Mouse (Mus musculus): ENCODE results near the gene Morn1. TPM values are rescaled to one million over a fixed set of nuclear protein-coding genes. Genes with fewer than 3 reads are reported as not detected.
A peak's percentile ranks its signal among the peaks of the same experiment; 100 is the strongest.

Morn1 gene
- polyA plus RNA-seq, 1 experiment from 2014 or later = 5.4 TPM

DNA sequence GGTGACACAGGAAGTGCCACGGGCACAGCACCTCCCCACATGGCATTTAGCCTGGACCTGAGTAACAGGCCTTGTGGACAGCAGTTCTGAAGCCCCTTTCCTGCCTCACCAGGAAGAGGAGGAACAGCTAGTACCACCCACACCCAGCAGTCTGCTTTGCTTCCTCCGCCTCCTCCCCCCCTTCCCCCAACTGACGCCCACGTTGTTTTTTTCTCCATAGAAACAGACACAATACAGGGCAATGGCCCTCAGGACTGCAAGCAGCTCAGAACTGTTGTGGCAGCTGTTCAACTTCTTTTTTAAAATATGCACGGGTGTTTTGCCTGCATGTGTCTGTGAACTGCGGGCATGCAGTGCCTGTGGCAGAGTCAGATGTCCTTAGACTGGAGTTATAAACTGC lies 91.9 kb downstream of the Morn1 start:
- H3K9me3 ChIP-seq = no peaks in the 10 kb centered on the region
- H3K27ac ChIP-seq (replicated peaks) = peak overlapping the region; percentile 76
- H3K4me1 ChIP-seq = peaks cover 83% of the 10 kb centered on the region
- H3K36me3 ChIP-seq (replicated peaks) = peaks cover 5% of the 10 kb centered on the region; the same call in 1 of the 2 replicates
- H3K27me3 ChIP-seq (replicated peaks; ENCODE audit: low read depth, poor library complexity, severe bottlenecking) = no peaks in the 10 kb centered on the region
- peak; percentile 71 for DNase-seq (ENCODE audit: low spot score)
- H3K4me3 ChIP-seq = peak overlapping the region; percentile 35
- WGBS = 23% methylated on average over 6 of the region's 6 CpGs

DNA sequence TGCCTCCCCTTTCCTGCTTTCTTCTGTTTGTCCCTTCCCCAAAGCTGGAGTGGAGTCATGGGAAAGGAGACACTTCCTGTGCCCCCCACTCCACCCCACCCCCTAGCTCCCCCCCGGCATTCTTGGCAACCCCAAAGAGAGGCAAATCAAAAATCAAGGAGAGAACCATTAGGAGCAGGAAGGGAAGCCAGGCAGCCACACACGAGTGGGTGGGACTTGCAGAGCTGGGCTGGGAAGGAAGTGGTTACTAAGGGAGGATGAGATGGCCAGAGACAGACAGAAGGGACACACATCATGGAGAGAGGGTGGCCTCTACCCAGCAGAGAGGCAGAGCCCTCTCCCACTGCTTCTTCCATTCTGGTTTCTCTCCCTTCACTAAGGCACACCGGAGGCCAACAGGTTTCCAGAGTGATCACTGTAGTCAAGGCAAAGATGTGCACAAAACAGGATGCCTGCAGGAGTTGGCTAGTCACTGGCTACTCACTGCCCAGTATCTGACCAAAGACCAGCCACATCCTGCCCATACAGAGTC lies 92.7 kb downstream of the Morn1 start:
- peak overlapping the region; percentile 76 for H3K27ac ChIP-seq (replicated peaks)
- H3K4me1 ChIP-seq = peaks cover 82% of the 10 kb centered on the region
- 51% methylated on average over 3 of the region's 3 CpGs for WGBS
- H3K9me3 ChIP-seq = no peaks in the 10 kb centered on the region
- peaks cover 10% of the 10 kb centered on the region for H3K36me3 ChIP-seq (replicated peaks)
- DNase-seq (ENCODE audit: low spot score) = no peak
- H3K27me3 ChIP-seq (replicated peaks; ENCODE audit: low read depth, poor library complexity, severe bottlenecking) = no peaks in the 10 kb centered on the region
- H3K4me3 ChIP-seq = no peak overlapping the region

DNA sequence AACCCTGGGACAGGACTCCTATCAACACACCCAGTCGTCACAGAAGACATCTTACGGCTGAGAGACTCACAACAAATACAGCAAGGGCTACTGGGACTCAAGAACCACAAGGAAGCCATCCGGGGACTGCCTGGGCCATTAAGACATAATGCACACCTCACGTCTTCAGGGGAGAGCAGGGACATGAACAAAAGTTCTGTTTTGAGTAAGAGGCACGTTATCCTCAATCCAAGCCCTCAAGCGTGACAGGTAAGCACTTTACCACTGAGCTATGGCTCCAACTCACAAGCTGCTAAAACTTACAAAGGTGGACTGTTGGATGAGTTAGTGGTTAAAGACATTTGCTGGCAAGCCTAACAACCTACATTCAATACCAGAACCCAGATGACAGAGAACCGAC lies 96.8 kb downstream of the Morn1 start:
- H3K36me3 ChIP-seq (replicated peaks) = peaks cover 11% of the 10 kb centered on the region
- DNase-seq (ENCODE audit: low spot score) = no peak
- H3K4me3 ChIP-seq = no peak overlapping the region
- no peak overlapping the region for H3K27ac ChIP-seq (replicated peaks)
- no peaks in the 10 kb centered on the region for H3K27me3 ChIP-seq (replicated peaks; ENCODE audit: low read depth, poor library complexity, severe bottlenecking)
- peaks cover 82% of the 10 kb centered on the region for H3K4me1 ChIP-seq
- WGBS = 85% methylated on average over 7 of the region's 7 CpGs
- no peaks in the 10 kb centered on the region for H3K9me3 ChIP-seq

DNA sequence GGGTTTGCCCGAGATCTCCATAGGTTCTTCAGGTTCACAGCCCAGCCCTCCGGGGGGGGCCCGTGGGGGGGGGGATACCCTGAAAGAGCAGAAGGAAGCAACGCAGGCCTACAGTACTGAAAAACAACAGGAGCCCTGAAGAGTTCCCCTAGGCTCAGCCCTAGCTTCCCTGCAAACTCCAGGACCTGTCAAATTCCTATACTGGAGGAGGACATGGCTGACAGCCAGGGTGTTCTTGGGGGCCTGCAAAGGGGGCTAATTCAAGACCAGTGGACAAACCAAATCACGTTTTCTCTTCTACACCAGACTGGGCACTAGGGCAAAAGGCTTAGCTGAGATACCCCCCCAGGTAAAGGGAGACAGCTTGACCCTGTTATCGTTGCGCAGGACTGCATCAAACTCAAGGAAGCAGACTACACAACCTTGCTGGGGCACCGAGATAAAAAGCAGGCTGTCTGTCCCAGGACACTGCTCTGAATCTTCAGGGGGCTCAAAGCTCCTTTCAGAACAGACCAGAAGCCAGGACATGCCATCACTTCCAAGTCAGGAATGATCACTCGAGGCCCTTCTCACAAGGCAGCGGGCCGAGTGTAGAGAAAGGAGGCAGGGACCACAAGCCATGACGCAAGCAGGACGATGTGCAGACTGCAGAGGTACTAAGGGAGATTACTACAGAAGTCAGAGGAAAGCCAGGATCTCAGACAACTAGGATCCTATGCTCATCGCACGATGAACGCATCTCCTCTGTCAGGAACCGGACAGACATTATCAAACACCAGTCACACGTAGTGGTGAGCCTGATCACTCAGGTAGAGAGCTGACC lies 98.1 kb downstream of the Morn1 start:
- WGBS = 88% methylated on average over 18 of the region's 18 CpGs
- no peak overlapping the region for H3K27ac ChIP-seq (replicated peaks)

DNA sequence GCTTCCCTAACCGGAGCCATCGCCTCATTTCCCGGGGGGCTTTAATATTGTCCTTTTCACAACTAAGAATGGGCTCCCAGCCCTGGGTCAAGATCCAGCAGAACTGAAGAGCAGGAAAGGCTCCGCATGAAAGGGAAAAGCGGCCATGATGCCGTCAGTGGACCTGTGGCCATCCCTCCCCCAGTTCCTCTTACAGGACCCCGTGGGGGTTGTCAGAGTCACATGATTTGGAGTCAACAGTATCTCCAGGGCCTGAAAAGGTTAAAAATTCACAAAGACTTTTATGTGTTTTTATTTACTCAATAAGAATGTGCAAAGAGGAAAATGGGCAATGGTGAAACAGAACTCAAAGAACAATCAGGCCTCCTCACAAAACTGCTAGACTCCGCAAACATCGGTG lies 99.5 kb downstream of the Morn1 start:
- Histone ChIP-seq H3K36me3 (replicated peaks) (peaks cover 11% of the 10 kb centered on the region), H3K27me3 (replicated peaks; ENCODE audit: low read depth, poor library complexity, severe bottlenecking) (no peaks in the 10 kb centered on the region), H3K9me3 (no peaks in the 10 kb centered on the region), H3K4me3 (no peak overlapping the region), H3K4me1 (peaks cover 88% of the 10 kb centered on the region), H3K27ac (replicated peaks) (no peak overlapping the region)
- WGBS = 89% methylated on average over 9 of the region's 9 CpGs
- no peak for DNase-seq (ENCODE audit: low spot score)

More for the DNA sequence above, 98.1 kb downstream of the Morn1 start:
- Histone ChIP-seq H3K4me3 (no peak overlapping the region), H3K4me1 (peaks cover 82% of the 10 kb centered on the region), H3K36me3 (replicated peaks) (peaks cover 11% of the 10 kb centered on the region), H3K9me3 (no peaks in the 10 kb centered on the region), H3K27me3 (replicated peaks; ENCODE audit: low read depth, poor library complexity, severe bottlenecking) (no peaks in the 10 kb centered on the region)
- DNase-seq (ENCODE audit: low spot score) = no peak

DNA sequence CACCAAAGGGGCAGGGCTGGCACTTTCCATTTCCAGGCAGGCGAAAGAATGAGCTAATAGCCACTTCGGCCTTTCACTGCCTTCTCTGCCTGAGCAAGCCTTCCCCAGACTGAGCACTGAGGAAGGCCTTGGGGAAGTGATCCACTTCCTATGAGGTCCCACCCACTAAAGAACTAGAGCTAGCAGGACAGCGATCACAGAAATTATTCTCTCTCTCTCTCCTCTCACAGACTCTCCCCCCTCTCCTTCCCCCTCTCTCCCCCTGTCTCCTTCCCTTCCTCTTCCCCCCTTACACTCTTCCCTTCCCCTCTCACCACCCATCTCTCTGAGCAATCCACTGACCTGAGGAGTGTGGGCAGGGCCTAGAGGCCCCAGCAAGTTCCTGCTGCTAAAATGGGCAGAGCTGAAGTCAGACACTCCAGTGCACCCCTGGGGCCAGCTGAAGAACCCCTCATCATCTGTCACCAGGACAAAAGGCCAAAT lies 100.9 kb downstream of the Morn1 start:
- no peak for DNase-seq (ENCODE audit: low spot score)
- H3K36me3 ChIP-seq (replicated peaks) = peaks cover 13% of the 10 kb centered on the region
- WGBS = 65% methylated on average over 3 of the region's 3 CpGs
- H3K4me3 ChIP-seq = 0 out of 2 replicates have a peak overlapping the region, but pooled peaks have one; percentile 2
- H3K27me3 ChIP-seq (replicated peaks; ENCODE audit: low read depth, poor library complexity, severe bottlenecking) = no peaks in the 10 kb centered on the region
- no peaks in the 10 kb centered on the region for H3K9me3 ChIP-seq
- H3K4me1 ChIP-seq = peaks cover 98% of the 10 kb centered on the region
- H3K27ac ChIP-seq (replicated peaks) = peak overlapping the region; percentile 72

DNA sequence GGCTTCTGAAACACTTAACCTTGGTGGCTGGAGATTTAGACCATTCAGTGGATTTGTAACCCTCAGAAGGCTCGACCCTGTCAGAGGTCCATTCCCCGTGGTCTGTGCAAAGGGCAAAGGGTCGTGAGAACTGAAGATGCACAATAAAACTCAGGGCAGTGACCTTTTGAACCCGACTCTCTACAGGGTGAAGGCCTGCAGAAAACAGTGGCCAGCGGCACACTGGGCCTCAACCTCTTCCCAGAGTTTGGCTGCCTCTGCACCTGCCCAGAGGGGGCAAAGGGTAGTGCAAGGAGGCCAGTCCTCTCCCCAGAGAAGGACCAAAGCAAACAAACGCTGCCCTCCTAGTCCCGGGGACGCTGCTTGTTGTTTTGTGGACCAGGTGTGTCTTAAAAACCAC lies 102.0 kb downstream of the Morn1 start:
- WGBS = 8% methylated on average over 8 of the region's 8 CpGs
- H3K9me3 ChIP-seq = no peaks in the 10 kb centered on the region
- H3K4me1 ChIP-seq = peaks cover 99% of the 10 kb centered on the region
- peak overlapping the region; percentile 32; the same call in 1 of the 2 replicates for H3K4me3 ChIP-seq
- H3K27me3 ChIP-seq (replicated peaks; ENCODE audit: low read depth, poor library complexity, severe bottlenecking) = no peaks in the 10 kb centered on the region
- peak overlapping the region; percentile 72 for H3K27ac ChIP-seq (replicated peaks)
- DNase-seq (ENCODE audit: low spot score) = no peak
- peaks cover 21% of the 10 kb centered on the region for H3K36me3 ChIP-seq (replicated peaks)

DNA sequence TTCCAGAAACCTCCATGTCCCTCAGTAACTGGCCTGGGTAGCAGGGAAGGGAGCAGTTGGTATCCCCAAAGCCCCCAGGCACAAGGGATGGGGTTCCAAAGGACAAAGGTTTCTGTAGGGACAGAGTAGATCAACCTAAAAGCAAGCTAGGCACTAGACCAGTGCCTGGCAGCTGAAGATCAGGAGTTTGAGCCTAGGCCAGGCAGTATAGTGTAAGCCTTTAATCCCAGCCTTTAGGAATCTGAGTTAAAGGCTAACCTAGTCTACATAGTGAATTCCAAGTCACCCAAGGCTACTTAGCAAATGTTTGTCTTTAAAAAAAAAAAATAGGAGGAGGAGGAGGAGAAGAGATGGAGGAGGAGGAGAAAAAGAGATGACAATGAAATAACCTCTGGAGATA lies 102.4 kb downstream of the Morn1 start:
- H3K36me3 ChIP-seq (replicated peaks) = peaks cover 22% of the 10 kb centered on the region
- H3K4me1 ChIP-seq = peaks cover 99% of the 10 kb centered on the region
- no peaks in the 10 kb centered on the region for H3K27me3 ChIP-seq (replicated peaks; ENCODE audit: low read depth, poor library complexity, severe bottlenecking)
- H3K27ac ChIP-seq (replicated peaks) = peak overlapping the region; percentile 72
- DNase-seq (ENCODE audit: low spot score) = no peak
- no peaks in the 10 kb centered on the region for H3K9me3 ChIP-seq
- peak overlapping the region; percentile 32; the same call in 1 of the 2 replicates for H3K4me3 ChIP-seq

DNA sequence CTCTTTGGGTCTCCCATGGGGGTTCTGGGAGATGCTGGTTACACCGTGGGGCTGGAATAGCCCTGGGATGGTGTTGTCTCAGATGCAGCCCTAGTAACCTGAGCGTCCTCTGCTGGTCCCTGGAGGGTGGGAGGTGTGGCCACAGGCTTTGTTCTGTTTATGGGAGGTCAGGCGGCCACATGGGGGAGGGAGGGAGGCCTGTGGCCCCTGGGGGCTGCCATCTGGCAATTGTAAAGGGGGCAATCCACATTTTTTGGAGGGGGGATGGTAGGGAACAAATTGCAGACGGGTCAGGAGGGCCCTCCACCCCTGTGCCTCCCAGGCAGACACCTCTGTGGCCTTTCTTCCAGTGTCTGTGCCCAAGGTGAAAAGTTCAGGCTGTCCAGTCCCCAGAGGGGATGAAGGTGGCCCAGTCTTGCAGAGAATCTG lies 103.3 kb downstream of the Morn1 start:
- peaks cover 16% of the 10 kb centered on the region for H3K36me3 ChIP-seq (replicated peaks)
- WGBS = 2% methylated on average over 4 of the region's 4 CpGs
- H3K9me3 ChIP-seq = no peaks in the 10 kb centered on the region
- H3K27ac ChIP-seq (replicated peaks) = peak overlapping the region; percentile 72
- DNase-seq (ENCODE audit: low spot score) = peak; percentile 80
- peak overlapping the region; percentile 21 for H3K4me3 ChIP-seq
- H3K27me3 ChIP-seq (replicated peaks; ENCODE audit: low read depth, poor library complexity, severe bottlenecking) = no peaks in the 10 kb centered on the region
- peaks cover 93% of the 10 kb centered on the region for H3K4me1 ChIP-seq

DNA sequence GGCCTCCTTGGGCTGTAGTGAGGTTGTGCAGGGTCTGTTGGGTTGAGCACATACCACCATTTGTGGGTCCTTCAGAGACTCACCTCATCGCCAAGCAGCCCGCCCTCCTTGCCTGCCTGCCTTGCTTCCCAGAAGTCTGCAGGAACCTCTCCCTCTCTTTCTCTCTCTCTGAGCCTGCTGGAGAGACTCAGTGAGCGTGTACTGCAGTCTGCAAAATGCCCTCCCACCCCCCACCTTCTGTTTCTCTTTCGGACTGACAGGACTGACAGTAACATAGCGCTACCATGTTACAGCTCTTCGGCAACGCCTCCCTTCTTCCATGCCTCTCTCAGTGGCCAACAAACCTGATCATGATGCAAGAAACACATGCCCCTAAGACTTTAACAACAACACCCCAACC lies 103.9 kb downstream of the Morn1 start:
- Histone ChIP-seq H3K27me3 (replicated peaks; ENCODE audit: low read depth, poor library complexity, severe bottlenecking) (no peaks in the 10 kb centered on the region), H3K36me3 (replicated peaks) (peaks cover 14% of the 10 kb centered on the region), H3K4me3 (peak overlapping the region; percentile 21), H3K27ac (replicated peaks) (peak overlapping the region; percentile 72), H3K4me1 (peaks cover 93% of the 10 kb centered on the region), H3K9me3 (no peaks in the 10 kb centered on the region)
- WGBS = 48% methylated on average over 7 of the region's 7 CpGs
- no peak for DNase-seq (ENCODE audit: low spot score)

Other genes starting within 250 kb of the Morn1 start
- gene Ttc34, start 249.1 kb upstream of the Morn1 start, polyA plus RNA-seq (2016; fragmentation: Nextera tagmentation; extraction: Ambion mirVana) = 0.25 and 0.45 TPM in 2 replicates
- 0.34 and 0.41 TPM in 2 replicates for gene Mmel1, start 217.0 kb upstream of the Morn1 start, polyA plus RNA-seq (2016; fragmentation: Nextera tagmentation; extraction: Ambion mirVana)
- gene Fam213b, start 187.4 kb upstream of the Morn1 start, polyA plus RNA-seq (2016; fragmentation: Nextera tagmentation; extraction: Ambion mirVana) = 41.2 and 42.3 TPM in 2 replicates
- 0.45 and 1.4 TPM in 2 replicates for gene Tnfrsf14, start 158.0 kb upstream of the Morn1 start, polyA plus RNA-seq (2016; fragmentation: Nextera tagmentation; extraction: Ambion mirVana)
- gene Hes5, start 125.7 kb upstream of the Morn1 start, polyA plus RNA-seq (2016; fragmentation: Nextera tagmentation; extraction: Ambion mirVana) = 84.4 and 151 TPM in 2 replicates
- 49.2 and 50.1 TPM in 2 replicates for gene Pank4, start 122.5 kb upstream of the Morn1 start, polyA plus RNA-seq (2016; fragmentation: Nextera tagmentation; extraction: Ambion mirVana)
- 2.0 and 3.5 TPM in 2 replicates for gene Plch2, start 29.8 kb upstream of the Morn1 start, polyA plus RNA-seq (2016; fragmentation: Nextera tagmentation; extraction: Ambion mirVana)
- gene Pex10, start 19.6 kb upstream of the Morn1 start, polyA plus RNA-seq (2016; fragmentation: Nextera tagmentation; extraction: Ambion mirVana) = 19.0 and 22.2 TPM in 2 replicates
- 128 and 134 TPM in 2 replicates for gene Rer1, start 195 bp upstream of the Morn1 start, polyA plus RNA-seq (2016; fragmentation: Nextera tagmentation; extraction: Ambion mirVana)
- 8.5 and 10.7 TPM in 2 replicates for gene Ski, start 136.0 kb downstream of the Morn1 start, polyA plus RNA-seq (2016; fragmentation: Nextera tagmentation; extraction: Ambion mirVana)
- 99.6 and 100 TPM in 2 replicates for gene Faap20, start 163.2 kb downstream of the Morn1 start, polyA plus RNA-seq (2016; fragmentation: Nextera tagmentation; extraction: Ambion mirVana)

All from embryonic facial prominence, embryonic 10.5 days (tissue).